Mouse (Mus musculus): Measurements from ENCODE around the gene Lrguk. TPM values are rescaled to one million over a fixed set of nuclear protein-coding genes. Genes with fewer than 3 reads are reported as not detected.

The Lrguk gene
- polyA plus RNA-seq, 1 experiment from 2014 or later: 0.91 TPM

- H3K9me3 ChIP-seq (ENCODE audit: low read length): no peaks in the 10 kb centered on the region
- H3K27ac ChIP-seq (ENCODE audit: low read length): no peak overlapping the region
- no peaks in the 10 kb centered on the region for H3K4me1 ChIP-seq (ENCODE audit: insufficient read depth, low read length)
- no peaks in the 10 kb centered on the region for H3K27me3 ChIP-seq (ENCODE audit: insufficient read depth, low read length)
- no peak overlapping the region for H3K9ac ChIP-seq (replicated peaks; ENCODE audit: low read length)
- no peak overlapping the region for H3K4me2 ChIP-seq (replicated peaks; ENCODE audit: low read depth, low read length)
- no peak overlapping the region for H3K4me3 ChIP-seq (ENCODE audit: low read length)
- 81% methylated on average over 7 of the region's 7 CpGs for WGBS
- H3K36me3 ChIP-seq (ENCODE audit: insufficient read depth, low read length): no peaks in the 10 kb centered on the region
- ATAC-seq (ENCODE audit: low FRiP score, low TSS enrichment): no peak
Measured at GRCm38 (mm10) chr6:34116838-34117478, 87.7 kb downstream of the Lrguk start.

GRCm38 (mm10) chr6:34124401-34124800 is 95.2 kb downstream of the Lrguk start:
- H3K27ac ChIP-seq (ENCODE audit: low read length): no peak overlapping the region
- no peak for ATAC-seq (ENCODE audit: low FRiP score, low TSS enrichment)
- no peaks in the 10 kb centered on the region for H3K4me1 ChIP-seq (ENCODE audit: insufficient read depth, low read length)
- no peak overlapping the region for H3K4me3 ChIP-seq (ENCODE audit: low read length)
- no peak overlapping the region for H3K4me2 ChIP-seq (replicated peaks; ENCODE audit: low read depth, low read length)
- no peaks in the 10 kb centered on the region for H3K36me3 ChIP-seq (ENCODE audit: insufficient read depth, low read length)
- no peak overlapping the region for H3K9ac ChIP-seq (replicated peaks; ENCODE audit: low read length)
- H3K27me3 ChIP-seq (ENCODE audit: insufficient read depth, low read length): no peaks in the 10 kb centered on the region
- 79% methylated on average over 2 of the region's 2 CpGs for WGBS
- no peaks in the 10 kb centered on the region for H3K9me3 ChIP-seq (ENCODE audit: low read length)

GRCm38 (mm10) chr6:34129261-34129660 is 100.0 kb downstream of the Lrguk start:
- no peak for ATAC-seq (ENCODE audit: low FRiP score, low TSS enrichment)
- Histone ChIP-seq H3K36me3 (ENCODE audit: insufficient read depth, low read length) (no peaks in the 10 kb centered on the region), H3K27me3 (ENCODE audit: insufficient read depth, low read length) (no peaks in the 10 kb centered on the region), H3K4me3 (ENCODE audit: low read length) (no peak overlapping the region), H3K9me3 (ENCODE audit: low read length) (no peaks in the 10 kb centered on the region), H3K27ac (ENCODE audit: low read length) (no peak overlapping the region), H3K4me1 (ENCODE audit: insufficient read depth, low read length) (no peaks in the 10 kb centered on the region), H3K4me2 (replicated peaks; ENCODE audit: low read depth, low read length) (no peak overlapping the region), H3K9ac (replicated peaks; ENCODE audit: low read length) (no peak overlapping the region)
- 58% methylated on average over 2 of the region's 2 CpGs for WGBS

GRCm38 (mm10) chr6:34132391-34132790 is 103.1 kb downstream of the Lrguk start:
- Histone ChIP-seq H3K27ac (ENCODE audit: low read length) (no peak overlapping the region), H3K27me3 (ENCODE audit: insufficient read depth, low read length) (no peaks in the 10 kb centered on the region), H3K4me3 (ENCODE audit: low read length) (no peak overlapping the region), H3K4me1 (ENCODE audit: insufficient read depth, low read length) (no peaks in the 10 kb centered on the region), H3K4me2 (replicated peaks; ENCODE audit: low read depth, low read length) (no peak overlapping the region), H3K9ac (replicated peaks; ENCODE audit: low read length) (no peak overlapping the region), H3K9me3 (ENCODE audit: low read length) (no peaks in the 10 kb centered on the region), H3K36me3 (ENCODE audit: insufficient read depth, low read length) (no peaks in the 10 kb centered on the region)
- 88% methylated on average over 9 of the region's 9 CpGs for WGBS
- no peak for ATAC-seq (ENCODE audit: low FRiP score, low TSS enrichment)

- H3K4me3 ChIP-seq (ENCODE audit: low read length): no peak overlapping the region
- WGBS: 47% methylated on average over 3 of the region's 3 CpGs
- no peaks in the 10 kb centered on the region for H3K9me3 ChIP-seq (ENCODE audit: low read length)
- H3K4me2 ChIP-seq (replicated peaks; ENCODE audit: low read depth, low read length): no peak overlapping the region
- H3K9ac ChIP-seq (replicated peaks; ENCODE audit: low read length): no peak overlapping the region
- no peaks in the 10 kb centered on the region for H3K4me1 ChIP-seq (ENCODE audit: insufficient read depth, low read length)
- H3K36me3 ChIP-seq (ENCODE audit: insufficient read depth, low read length): no peaks in the 10 kb centered on the region
- ATAC-seq (ENCODE audit: low FRiP score, low TSS enrichment): no peak
- no peak overlapping the region for H3K27ac ChIP-seq (ENCODE audit: low read length)
- H3K27me3 ChIP-seq (ENCODE audit: insufficient read depth, low read length): no peaks in the 10 kb centered on the region
Measured at GRCm38 (mm10) chr6:34138366-34138765, 109.1 kb downstream of the Lrguk start.

GRCm38 (mm10) chr6:34142931-34143330 is 113.7 kb downstream of the Lrguk start:
- Histone ChIP-seq H3K4me1 (ENCODE audit: insufficient read depth, low read length) (peaks cover 10% of the 10 kb centered on the region; the same call in 1 of the 2 replicates), H3K36me3 (ENCODE audit: insufficient read depth, low read length) (no peaks in the 10 kb centered on the region), H3K27me3 (ENCODE audit: insufficient read depth, low read length) (no peaks in the 10 kb centered on the region), H3K4me2 (replicated peaks; ENCODE audit: low read depth, low read length) (no peak overlapping the region), H3K9ac (replicated peaks; ENCODE audit: low read length) (no peak overlapping the region), H3K27ac (ENCODE audit: low read length) (no peak overlapping the region), H3K4me3 (ENCODE audit: low read length) (no peak overlapping the region), H3K9me3 (ENCODE audit: low read length) (peaks cover 7% of the 10 kb centered on the region)
- ATAC-seq (ENCODE audit: low FRiP score, low TSS enrichment): no peak
- WGBS: 52% methylated on average over 11 of the region's 11 CpGs

GRCm38 (mm10) chr6:34146042-34146441 is 116.8 kb downstream of the Lrguk start:
- no peak for ATAC-seq (ENCODE audit: low FRiP score, low TSS enrichment)
- Histone ChIP-seq H3K4me2 (replicated peaks; ENCODE audit: low read depth, low read length) (0 out of 2 replicates have a peak overlapping the region, but pooled peaks have one; percentile 9), H3K9ac (replicated peaks; ENCODE audit: low read length) (no peak overlapping the region), H3K27ac (ENCODE audit: low read length) (peak overlapping the region; percentile 31; the same call in 1 of the 2 replicates), H3K36me3 (ENCODE audit: insufficient read depth, low read length) (no peaks in the 10 kb centered on the region), H3K9me3 (ENCODE audit: low read length) (peaks cover 7% of the 10 kb centered on the region), H3K4me1 (ENCODE audit: insufficient read depth, low read length) (peaks cover 10% of the 10 kb centered on the region; the same call in 1 of the 2 replicates), H3K27me3 (ENCODE audit: insufficient read depth, low read length) (no peaks in the 10 kb centered on the region), H3K4me3 (ENCODE audit: low read length) (no peak overlapping the region)
- WGBS: 26% methylated on average over 6 of the region's 6 CpGs

GRCm38 (mm10) chr6:34148021-34148420 is 118.8 kb downstream of the Lrguk start:
- no peak overlapping the region for H3K27ac ChIP-seq (ENCODE audit: low read length)
- WGBS: 66% methylated on average over 3 of the region's 3 CpGs
- no peak overlapping the region for H3K4me2 ChIP-seq (replicated peaks; ENCODE audit: low read depth, low read length)
- H3K9ac ChIP-seq (replicated peaks; ENCODE audit: low read length): no peak overlapping the region
- peaks cover 17% of the 10 kb centered on the region for H3K4me1 ChIP-seq (ENCODE audit: insufficient read depth, low read length)
- no peak overlapping the region for H3K4me3 ChIP-seq (ENCODE audit: low read length)
- peaks cover 7% of the 10 kb centered on the region for H3K9me3 ChIP-seq (ENCODE audit: low read length)
- no peaks in the 10 kb centered on the region for H3K36me3 ChIP-seq (ENCODE audit: insufficient read depth, low read length)
- H3K27me3 ChIP-seq (ENCODE audit: insufficient read depth, low read length): no peaks in the 10 kb centered on the region
- no peak for ATAC-seq (ENCODE audit: low FRiP score, low TSS enrichment)

GRCm38 (mm10) chr6:34148639-34149038 is 119.4 kb downstream of the Lrguk start:
- no peak overlapping the region for H3K4me2 ChIP-seq (replicated peaks; ENCODE audit: low read depth, low read length)
- H3K4me1 ChIP-seq (ENCODE audit: insufficient read depth, low read length): peaks cover 23% of the 10 kb centered on the region
- H3K4me3 ChIP-seq (ENCODE audit: low read length): no peak overlapping the region
- H3K27me3 ChIP-seq (ENCODE audit: insufficient read depth, low read length): no peaks in the 10 kb centered on the region
- ATAC-seq (ENCODE audit: low FRiP score, low TSS enrichment): no peak
- H3K36me3 ChIP-seq (ENCODE audit: insufficient read depth, low read length): no peaks in the 10 kb centered on the region
- no peak overlapping the region; the same call in 1 of the 2 replicates for H3K27ac ChIP-seq (ENCODE audit: low read length)
- H3K9me3 ChIP-seq (ENCODE audit: low read length): peaks cover 7% of the 10 kb centered on the region
- 57% methylated on average over 7 of the region's 7 CpGs for WGBS
- no peak overlapping the region for H3K9ac ChIP-seq (replicated peaks; ENCODE audit: low read length)

GRCm38 (mm10) chr6:34149066-34149465 is 119.8 kb downstream of the Lrguk start:
- no peak for ATAC-seq (ENCODE audit: low FRiP score, low TSS enrichment)
- Histone ChIP-seq H3K27ac (ENCODE audit: low read length) (no peak overlapping the region), H3K9me3 (ENCODE audit: low read length) (peaks cover 7% of the 10 kb centered on the region), H3K27me3 (ENCODE audit: insufficient read depth, low read length) (no peaks in the 10 kb centered on the region), H3K4me1 (ENCODE audit: insufficient read depth, low read length) (peaks cover 27% of the 10 kb centered on the region), H3K4me2 (replicated peaks; ENCODE audit: low read depth, low read length) (no peak overlapping the region), H3K9ac (replicated peaks; ENCODE audit: low read length) (no peak overlapping the region), H3K4me3 (ENCODE audit: low read length) (no peak overlapping the region), H3K36me3 (ENCODE audit: insufficient read depth, low read length) (no peaks in the 10 kb centered on the region)
- WGBS: 78% methylated on average over 9 of the region's 9 CpGs

Data from kidney, embryonic 16.5 days (tissue).